Mouse (Mus musculus): ENCODE measurements around the gene Tnfrsf11a. TPM values are rescaled to one million over a fixed set of nuclear protein-coding genes. Genes with fewer than 3 reads are reported as not detected.
"Not testable (repeated sequence)": the region's sequence is repeated elsewhere in the genome, so short reads cannot be mapped to it uniquely, and the experiment has no call there.

The Tnfrsf11a gene
- polyA plus RNA-seq, 1 experiment = 4.3 TPM

- TF ChIP-seq CTCF (IDR thresholded peaks at IDR 0.05; ENCODE audit: insufficient read depth, low read length) = no peak
- no peak for TF ChIP-seq POLR2A (IDR thresholded peaks at IDR 0.05; ENCODE audit: borderline replicate concordance, extremely low read depth, low read depth, low read length)
- Histone ChIP-seq H3K4me1 (ENCODE audit: control insufficient read depth, insufficient read depth, low read length) (no peaks in the 10 kb centered on the region), H3K4me3 (replicated peaks; ENCODE audit: extremely low read depth, low read depth, low read length) (no peak overlapping the region)
- DNase-seq = no peak
- WGBS = 69% methylated on average over 4 of the region's 4 CpGs
Measured at GRCm38 (mm10) chr1:105805565-105805964, 25.0 kb downstream of the Tnfrsf11a start.

DNA sequence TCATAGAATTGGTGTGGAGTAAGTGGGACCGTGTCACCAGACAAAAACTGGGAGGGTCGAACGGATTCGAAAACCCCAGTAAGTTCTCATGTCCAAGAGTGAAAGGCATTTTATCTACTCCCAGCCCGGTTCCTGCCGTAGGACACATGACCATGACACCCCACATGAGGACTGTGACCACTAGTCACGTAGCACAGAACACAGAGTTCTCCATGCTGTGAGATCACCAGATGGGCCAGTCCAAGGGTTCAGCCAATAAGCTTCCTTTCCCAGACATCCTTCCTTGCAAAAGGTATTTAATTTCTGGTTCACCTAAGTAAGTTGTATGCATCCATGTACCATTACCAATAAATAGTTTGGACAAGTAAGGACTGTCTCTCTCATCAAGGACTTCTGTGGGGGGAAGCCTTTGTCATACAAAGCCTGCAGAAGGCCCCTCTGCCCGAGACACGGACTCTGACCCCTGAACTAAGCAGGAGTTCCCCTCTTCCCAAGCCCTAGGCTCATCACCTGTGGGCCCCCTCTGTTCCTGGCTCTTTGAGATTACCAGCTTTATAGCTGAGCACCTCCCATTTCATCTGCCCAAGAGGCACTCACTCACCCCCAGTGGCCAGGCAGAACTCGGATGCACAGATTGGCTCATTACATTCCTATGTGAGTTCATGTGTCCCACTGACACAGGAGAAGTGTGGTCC lies 26.7 kb downstream of the Tnfrsf11a start:
- H3K4me1 ChIP-seq (ENCODE audit: control insufficient read depth, insufficient read depth, low read length) = no peaks in the 10 kb centered on the region
- DNase-seq = no peak
- TF ChIP-seq CTCF (IDR thresholded peaks at IDR 0.05; ENCODE audit: insufficient read depth, low read length) (no peak), POLR2A (IDR thresholded peaks at IDR 0.05; ENCODE audit: borderline replicate concordance, extremely low read depth, low read depth, low read length) (no peak)
- H3K4me3 ChIP-seq (replicated peaks; ENCODE audit: extremely low read depth, low read depth, low read length) = no peak overlapping the region
- WGBS = 91% methylated on average over 10 of the region's 10 CpGs

DNA sequence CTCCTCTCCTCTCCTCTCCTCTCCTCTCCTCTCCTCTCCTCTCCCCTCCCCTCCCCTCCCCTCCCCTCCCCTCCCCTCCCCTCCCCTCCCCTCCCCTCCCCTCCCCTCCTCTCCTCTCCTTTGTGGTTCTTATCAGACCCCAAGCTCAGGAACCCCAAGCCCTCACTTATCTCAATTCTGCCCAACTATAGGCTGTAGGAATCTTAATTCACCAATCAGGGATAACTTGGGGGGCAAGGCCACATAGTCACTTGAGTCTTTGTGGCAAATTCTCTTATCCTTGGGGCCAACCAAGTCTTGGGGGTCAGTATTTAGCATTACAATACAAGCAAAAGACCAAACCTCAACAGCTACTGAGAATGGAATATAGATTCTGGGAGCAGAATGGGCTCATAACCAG lies 31.5 kb downstream of the Tnfrsf11a start:
- not testable (repeated sequence) for DNase-seq; H3K4me3 ChIP-seq (replicated peaks; ENCODE audit: extremely low read depth, low read depth, low read length); H3K4me1 ChIP-seq (ENCODE audit: control insufficient read depth, insufficient read depth, low read length)

DNA sequence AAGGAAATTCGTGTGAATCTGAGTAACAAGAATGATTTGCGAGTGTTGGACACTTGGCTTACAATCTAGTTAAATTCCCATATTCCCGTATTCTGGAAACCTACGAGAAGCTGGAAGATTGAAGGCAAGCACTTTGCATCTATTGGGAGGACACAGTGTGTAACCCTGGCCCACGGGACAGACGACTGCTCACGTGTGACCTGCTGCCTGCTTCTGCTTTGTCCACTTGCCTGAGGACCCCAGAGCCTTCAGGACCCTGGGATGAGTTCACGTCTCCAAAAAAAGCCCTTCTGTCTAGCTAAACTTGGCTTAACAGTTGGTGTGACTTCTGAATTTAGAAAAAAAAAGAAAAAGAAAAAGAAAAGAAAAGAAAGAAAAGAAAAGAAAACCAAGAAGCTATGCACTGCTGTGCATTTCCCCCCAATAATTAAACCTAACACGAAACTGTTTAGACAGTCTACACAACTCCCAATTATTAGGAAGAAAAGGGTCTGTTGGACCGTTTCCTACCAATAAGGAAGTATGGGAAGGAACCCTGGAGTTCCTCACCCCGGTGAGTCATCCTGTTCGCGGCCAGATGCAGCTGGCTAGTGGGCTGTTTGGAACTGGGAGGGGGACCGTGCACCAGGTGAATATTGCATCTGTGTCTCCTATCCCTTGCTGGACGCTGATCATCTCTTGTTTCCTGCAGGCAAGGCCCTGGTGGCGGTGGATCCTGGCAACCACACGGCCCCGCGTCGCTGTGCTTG lies 32.6 kb downstream of the Tnfrsf11a start:
- 62% methylated on average over 20 of the region's 20 CpGs for WGBS
- TF ChIP-seq POLR2A (IDR thresholded peaks at IDR 0.05; ENCODE audit: borderline replicate concordance, extremely low read depth, low read depth, low read length) = no peak
- no peak for TF ChIP-seq CTCF (IDR thresholded peaks at IDR 0.05; ENCODE audit: insufficient read depth, low read length)
- Histone ChIP-seq H3K4me3 (replicated peaks; ENCODE audit: extremely low read depth, low read depth, low read length) (no peak overlapping the region), H3K4me1 (ENCODE audit: control insufficient read depth, insufficient read depth, low read length) (no peaks in the 10 kb centered on the region)
- no peak for DNase-seq

- TF ChIP-seq POLR2A (IDR thresholded peaks at IDR 0.05; ENCODE audit: borderline replicate concordance, extremely low read depth, low read depth, low read length) (no peak), CTCF (IDR thresholded peaks at IDR 0.05; ENCODE audit: insufficient read depth, low read length) (no peak)
- WGBS = 67% methylated on average over 11 of the region's 11 CpGs
- DNase-seq = no peak
Measured at GRCm38 (mm10) chr1:105813709-105814061, 33.2 kb downstream of the Tnfrsf11a start.

GRCm38 (mm10) chr1:105814402-105815270 lies 34.1 kb downstream of the Tnfrsf11a start:
- no peak for TF ChIP-seq CTCF (IDR thresholded peaks at IDR 0.05; ENCODE audit: insufficient read depth, low read length)
- TF ChIP-seq POLR2A (IDR thresholded peaks at IDR 0.05; ENCODE audit: borderline replicate concordance, extremely low read depth, low read depth, low read length) = no peak
- no peak for DNase-seq
- 68% methylated on average over 14 of the region's 14 CpGs for WGBS
- no peak overlapping the region for H3K4me3 ChIP-seq (replicated peaks; ENCODE audit: extremely low read depth, low read depth, low read length)
- H3K4me1 ChIP-seq (ENCODE audit: control insufficient read depth, insufficient read depth, low read length) = no peaks in the 10 kb centered on the region

More at GRCm38 (mm10) chr1:105813709-105814061, 33.2 kb downstream of the Tnfrsf11a start:
- Histone ChIP-seq H3K4me3 (replicated peaks; ENCODE audit: extremely low read depth, low read depth, low read length) (no peak overlapping the region), H3K4me1 (ENCODE audit: control insufficient read depth, insufficient read depth, low read length) (no peaks in the 10 kb centered on the region)

DNA sequence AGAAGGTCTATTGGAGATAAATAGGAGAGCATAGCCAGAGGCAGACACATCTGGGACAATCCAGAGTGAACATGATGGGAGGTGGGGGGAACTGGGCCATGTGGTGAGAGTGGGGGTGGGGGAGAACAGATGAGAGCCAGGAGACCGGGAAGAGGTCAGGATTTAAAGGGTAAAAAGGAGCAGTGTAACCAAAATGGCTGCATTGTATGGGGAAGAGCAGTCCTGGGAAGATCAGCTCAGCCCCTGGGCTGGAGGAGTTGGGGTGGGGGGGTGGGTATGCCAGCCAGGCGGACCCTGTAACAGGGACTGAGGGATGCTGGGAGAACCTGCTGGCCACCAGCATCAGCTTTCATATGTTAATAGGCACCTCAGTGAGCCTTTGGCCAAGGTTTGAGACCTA lies 34.8 kb downstream of the Tnfrsf11a start:
- no peak overlapping the region for H3K4me3 ChIP-seq (replicated peaks; ENCODE audit: extremely low read depth, low read depth, low read length)
- no peaks in the 10 kb centered on the region for H3K4me1 ChIP-seq (ENCODE audit: control insufficient read depth, insufficient read depth, low read length)
- 62% methylated on average over 2 of the region's 2 CpGs for WGBS
- TF ChIP-seq POLR2A (IDR thresholded peaks at IDR 0.05; ENCODE audit: borderline replicate concordance, extremely low read depth, low read depth, low read length) (no peak), CTCF (IDR thresholded peaks at IDR 0.05; ENCODE audit: insufficient read depth, low read length) (no peak)
- no peak for DNase-seq

- Histone ChIP-seq H3K4me3 (replicated peaks; ENCODE audit: extremely low read depth, low read depth, low read length) (no peak overlapping the region), H3K4me1 (ENCODE audit: control insufficient read depth, insufficient read depth, low read length) (no peaks in the 10 kb centered on the region)
- TF ChIP-seq CTCF (IDR thresholded peaks at IDR 0.05; ENCODE audit: insufficient read depth, low read length) = no peak
- no peak for TF ChIP-seq POLR2A (IDR thresholded peaks at IDR 0.05; ENCODE audit: borderline replicate concordance, extremely low read depth, low read depth, low read length)
- DNase-seq = no peak
- WGBS = 95% methylated on average over 3 of the region's 3 CpGs
Measured at GRCm38 (mm10) chr1:105815736-105816135, 35.2 kb downstream of the Tnfrsf11a start.

DNA sequence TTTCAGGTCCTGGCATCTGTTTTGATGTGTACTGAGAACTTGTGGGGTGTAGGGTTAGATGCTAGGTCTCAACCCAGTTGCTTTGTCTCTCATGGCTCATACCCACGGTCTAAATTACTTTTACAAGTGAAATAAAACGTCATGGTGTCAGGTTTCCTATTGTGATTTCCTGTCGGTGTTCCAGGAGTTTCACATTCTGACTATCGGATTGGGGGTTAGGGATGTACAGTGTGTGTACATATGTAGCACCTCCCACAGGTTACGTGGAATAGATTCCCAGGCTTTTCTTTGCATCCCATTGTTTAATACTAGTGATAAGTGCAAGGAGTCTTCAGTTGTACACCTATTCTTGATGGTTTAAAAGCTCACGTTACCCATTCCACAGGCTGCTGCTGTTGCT lies 38.5 kb downstream of the Tnfrsf11a start:
- Histone ChIP-seq H3K4me3 (replicated peaks; ENCODE audit: extremely low read depth, low read depth, low read length) (no peak overlapping the region), H3K4me1 (ENCODE audit: control insufficient read depth, insufficient read depth, low read length) (no peaks in the 10 kb centered on the region)
- 40% methylated on average over 6 of the region's 6 CpGs for whole genome bisulfite sequencing
- TF ChIP-seq CTCF (IDR thresholded peaks at IDR 0.05; ENCODE audit: insufficient read depth, low read length) (no peak), POLR2A (IDR thresholded peaks at IDR 0.05; ENCODE audit: borderline replicate concordance, extremely low read depth, low read depth, low read length) (no peak)
- DNase-seq = no peak
